Mouse (Mus musculus): ENCODE data around the gene Vps13d.
A peak's percentile ranks its signal among the peaks of the same experiment; 100 is the strongest.

Gene Vps13d

GRCm38 (mm10) chr4:145147006-145147961, 47.5 kb downstream of the Vps13d start:
- no peak for DNase-seq

DNA sequence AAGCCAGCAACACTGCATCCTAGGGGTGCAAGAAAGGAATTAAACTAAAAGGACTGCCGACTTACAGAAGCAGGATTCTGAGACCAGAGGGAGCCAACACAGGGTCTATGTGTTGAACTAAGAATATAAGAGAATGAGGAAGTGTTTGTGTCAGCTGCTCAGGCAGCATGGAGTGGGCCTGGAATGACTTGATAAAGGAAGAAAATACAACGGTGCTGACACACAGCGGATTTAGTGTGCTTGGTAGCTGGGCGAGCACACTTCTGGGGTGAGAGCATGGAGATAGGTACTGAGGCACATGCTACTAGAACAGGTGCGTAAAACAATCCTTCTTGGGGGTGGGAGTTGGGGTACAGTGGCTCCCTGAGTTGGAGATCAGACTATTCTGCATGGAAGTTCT, 51.3 kb downstream of the Vps13d start:
- DNase-seq = no peak

DNA sequence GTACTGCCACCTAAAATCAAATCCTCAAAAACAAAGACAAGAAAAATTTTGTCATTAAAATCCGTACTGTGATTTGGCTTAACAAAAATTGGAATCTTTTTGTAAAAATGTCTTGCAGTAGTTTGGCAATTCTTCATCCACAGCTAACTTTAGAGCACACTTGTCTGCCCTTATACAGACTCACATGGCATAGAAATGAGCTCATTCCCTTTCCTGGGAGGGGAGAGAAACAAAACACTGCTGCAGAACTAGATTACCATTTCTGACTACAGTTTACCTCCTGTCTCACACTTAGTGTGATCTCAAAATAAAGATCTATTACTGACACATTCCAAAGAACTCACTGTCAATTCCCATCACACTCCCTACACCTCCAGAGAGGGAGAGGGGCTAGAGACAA, 58.1 kb downstream of the Vps13d start:
- no peak for DNase-seq

- DNase-seq = no peak
These were observed 59.3 kb downstream of the Vps13d start for GRCm38 (mm10) chr4:145135473-145135872.

- DNase-seq = no peak
These were observed 64.0 kb downstream of the Vps13d start for GRCm38 (mm10) chr4:145130772-145131171.

DNA sequence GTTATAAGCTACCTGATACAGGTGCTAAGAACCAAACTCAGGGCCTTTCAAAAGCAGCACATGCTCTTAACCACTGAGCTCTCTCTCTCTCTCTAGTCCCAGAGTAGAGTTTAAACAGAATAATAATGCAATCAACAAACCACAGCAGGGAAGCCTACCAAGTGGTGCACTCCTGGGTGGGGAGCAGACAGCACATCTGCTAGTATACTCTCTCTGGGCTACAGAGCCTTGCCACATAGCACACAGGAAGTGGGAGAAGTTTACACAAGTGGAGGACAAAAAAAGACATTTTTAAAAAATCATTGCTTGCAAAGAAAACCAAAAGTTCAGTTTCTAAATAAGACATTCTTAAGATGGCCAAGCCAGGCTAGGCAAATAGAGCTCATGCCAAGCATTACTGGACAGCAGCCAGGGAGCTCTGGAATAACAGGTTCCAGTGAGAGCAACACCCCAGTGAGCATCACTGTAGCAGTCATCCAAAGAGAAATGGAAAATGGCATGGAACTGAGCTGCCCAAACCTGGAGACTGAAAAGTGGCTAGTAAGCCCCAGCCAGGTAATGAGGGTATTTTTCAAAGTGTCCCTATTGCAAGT, 64.8 kb downstream of the Vps13d start:
- DNase-seq = peak; percentile 62 to 85

- DNase-seq = no peak
These were observed 69.2 kb downstream of the Vps13d start for GRCm38 (mm10) chr4:145125463-145126220.

DNA sequence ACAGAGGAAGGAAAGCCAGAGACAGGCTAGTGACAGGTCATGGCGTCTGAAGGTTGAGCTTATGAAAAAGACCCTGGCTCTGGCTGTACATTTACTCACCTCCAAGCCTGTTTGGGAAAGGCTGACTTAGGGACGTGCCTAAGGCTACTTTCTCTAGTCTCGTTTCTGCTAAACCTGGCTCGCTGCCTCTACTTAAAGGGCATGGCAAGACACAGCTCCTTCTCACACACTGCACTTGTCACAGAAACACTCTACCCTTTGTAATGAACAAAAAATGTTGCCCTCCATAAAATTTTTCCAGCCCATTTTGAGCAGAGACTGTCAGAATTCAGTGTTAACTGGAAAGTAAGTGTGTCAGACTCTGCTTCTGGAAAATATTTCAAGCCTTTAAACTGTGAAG, 70.4 kb downstream of the Vps13d start:
- DNase-seq = no peak

GRCm38 (mm10) chr4:145111641-145112040, 83.2 kb downstream of the Vps13d start:
- DNase-seq = no peak

GRCm38 (mm10) chr4:145110736-145111135, 84.1 kb downstream of the Vps13d start:
- no peak for DNase-seq

DNA sequence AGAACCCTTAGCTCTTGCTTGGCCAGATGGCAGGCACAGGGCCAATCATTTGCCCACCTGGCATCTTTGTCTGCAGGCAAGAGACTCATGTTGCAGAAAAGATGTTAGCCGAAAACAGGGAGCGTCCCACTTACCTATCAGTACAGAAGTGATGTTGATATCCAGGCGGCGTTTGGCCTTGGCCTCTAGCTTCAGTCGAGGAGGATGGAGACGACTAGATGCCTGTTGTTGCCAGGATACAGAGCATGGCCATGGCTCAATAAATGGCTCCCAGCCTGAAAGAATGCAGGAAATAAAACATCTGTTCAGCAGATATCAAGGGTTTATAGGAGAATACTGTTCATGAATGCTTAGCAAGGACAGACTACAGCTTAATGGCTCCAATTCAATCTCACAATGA, 88.0 kb downstream of the Vps13d start:
- DNase-seq = peak in 1 of 2 experiments; percentile 37

- DNase-seq = no peak
These were observed 89.5 kb downstream of the Vps13d start for GRCm38 (mm10) chr4:145105319-145105718.

DNA sequence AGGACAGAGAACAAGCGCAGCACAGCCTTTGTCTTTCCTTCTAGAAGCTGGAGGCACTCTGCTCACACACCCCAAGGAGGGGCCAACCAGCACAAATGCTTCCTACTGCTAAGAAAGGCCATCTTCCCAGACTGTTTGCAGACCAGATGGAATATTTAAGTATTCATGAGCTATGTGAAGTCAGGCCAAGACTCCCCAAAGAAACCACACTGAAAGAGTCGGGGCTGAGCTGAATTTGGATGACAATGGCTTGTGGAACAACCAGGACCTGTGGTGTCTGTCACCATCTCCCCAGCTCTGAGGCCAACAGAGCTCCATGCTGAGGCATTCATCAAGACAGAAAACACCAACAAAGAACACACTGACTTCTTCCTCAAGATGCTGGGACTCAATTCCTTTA, 89.9 kb downstream of the Vps13d start:
- DNase-seq = no peak

DNA sequence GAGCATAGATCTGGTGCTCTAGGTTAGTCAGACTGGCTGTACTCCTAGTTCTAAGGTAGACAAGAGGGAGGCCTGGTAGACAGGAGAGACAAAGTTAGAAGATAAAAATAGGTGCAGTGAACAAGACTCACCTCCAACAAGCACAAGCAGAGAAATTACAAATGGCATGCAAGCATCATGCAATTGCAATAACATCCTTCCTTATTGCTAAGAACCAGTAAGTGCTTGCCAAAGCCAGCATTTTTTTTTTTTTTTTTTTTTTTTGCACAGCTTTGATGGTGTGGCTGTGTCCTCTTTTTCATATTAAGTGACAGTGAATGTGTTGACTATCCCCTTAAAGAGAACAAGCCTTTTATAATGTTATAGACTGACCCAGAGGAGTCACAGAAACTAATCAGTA, 91.2 kb downstream of the Vps13d start:
- no peak for DNase-seq

GRCm38 (mm10) chr4:145101823-145102718, 92.7 kb downstream of the Vps13d start:
- peak; percentile 37 to 39 for DNase-seq

GRCm38 (mm10) chr4:145099853-145100252, 95.0 kb downstream of the Vps13d start:
- DNase-seq = peak in 1 of 2 experiments; percentile 21

DNA sequence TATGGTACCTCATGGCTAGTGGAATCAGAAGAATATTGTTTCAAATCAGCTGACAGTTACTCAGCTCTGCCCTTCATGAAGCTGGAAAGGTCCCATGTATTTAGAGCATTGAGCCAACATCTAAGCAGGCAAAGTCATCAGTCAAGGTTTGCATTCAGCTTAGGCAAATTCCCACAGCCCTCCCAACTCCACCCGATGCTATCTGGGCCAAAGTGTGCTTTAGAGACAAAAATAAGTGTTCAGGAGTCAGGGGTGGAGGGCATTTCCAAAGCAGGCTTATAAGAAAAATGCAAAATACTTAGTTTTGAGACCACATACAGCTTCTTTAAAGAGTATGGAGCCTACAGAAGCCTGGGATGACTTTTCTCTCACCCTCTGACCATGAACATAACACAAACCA, 95.5 kb downstream of the Vps13d start:
- peak in 1 of 2 experiments; percentile 16 for DNase-seq

DNA sequence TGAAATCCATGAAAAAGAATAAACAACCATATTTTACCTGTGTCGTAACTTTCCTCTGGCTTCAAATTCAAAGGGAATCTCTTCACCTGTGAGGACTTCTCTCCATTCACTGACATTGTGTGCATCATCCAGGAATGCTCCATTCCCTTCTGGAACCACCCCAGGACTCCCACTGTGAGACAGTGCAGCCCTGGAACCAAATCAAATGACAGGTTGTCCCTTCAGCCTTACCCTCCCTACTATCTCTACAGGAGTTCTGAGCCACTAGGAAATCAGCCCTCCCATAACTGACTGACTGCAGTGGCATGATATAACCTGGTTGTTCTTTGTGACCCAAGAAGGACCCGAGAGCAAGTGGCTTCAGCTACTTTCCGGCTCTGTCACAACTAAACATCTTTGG, 96.8 kb downstream of the Vps13d start:
- DNase-seq = peak; percentile 99

DNA sequence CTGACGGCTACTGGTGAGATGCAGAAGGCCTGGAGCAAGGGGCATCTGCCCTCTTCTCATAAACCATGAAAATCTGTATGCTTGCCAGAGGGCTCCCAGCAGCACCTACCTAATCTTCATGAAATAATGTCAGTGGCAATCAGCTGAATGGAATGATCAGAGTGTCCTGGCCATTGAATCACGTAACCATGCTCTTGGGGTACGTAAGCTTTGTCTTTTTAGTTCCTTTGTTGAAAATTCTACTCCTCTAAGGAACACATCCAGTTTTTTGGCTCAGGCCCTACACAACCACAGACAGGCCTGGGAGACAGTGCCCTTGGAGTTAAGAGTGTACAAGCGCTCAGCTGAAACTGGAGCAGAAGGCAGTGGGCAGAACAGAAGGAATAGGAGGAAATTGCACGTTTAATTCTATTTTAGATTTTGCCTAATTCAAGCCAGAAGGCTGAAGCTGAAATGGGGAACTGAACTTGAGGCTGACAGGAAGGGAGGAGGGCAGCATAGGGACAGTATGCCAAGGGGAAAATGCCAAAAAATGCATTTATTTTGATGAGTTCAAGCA, 98.2 kb downstream of the Vps13d start:
- peak; percentile 63 to 66 for DNase-seq

- peak; percentile 47 to 71 for DNase-seq
These were observed 108.3 kb downstream of the Vps13d start for GRCm38 (mm10) chr4:145086509-145086908.

DNA sequence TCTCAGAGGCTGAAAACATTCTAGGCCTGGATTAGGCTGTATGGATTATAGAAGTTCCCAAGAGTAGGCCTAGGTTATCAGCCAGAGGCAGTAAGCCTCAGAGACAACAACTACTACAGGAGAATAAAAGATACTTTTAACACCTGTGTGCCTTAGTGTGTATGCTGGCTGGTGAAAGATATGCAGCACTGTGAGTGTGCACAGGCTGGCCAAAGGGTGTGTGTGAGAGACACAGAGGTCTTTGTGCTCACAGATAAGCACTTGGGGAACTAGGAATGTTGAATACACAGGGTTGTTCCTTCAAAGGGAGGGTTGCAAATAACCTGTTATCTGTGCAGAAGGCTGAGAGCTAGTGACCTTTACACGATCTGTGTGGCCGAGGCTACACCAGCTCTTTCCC, 115.5 kb downstream of the Vps13d start:
- no peak for DNase-seq

DNA sequence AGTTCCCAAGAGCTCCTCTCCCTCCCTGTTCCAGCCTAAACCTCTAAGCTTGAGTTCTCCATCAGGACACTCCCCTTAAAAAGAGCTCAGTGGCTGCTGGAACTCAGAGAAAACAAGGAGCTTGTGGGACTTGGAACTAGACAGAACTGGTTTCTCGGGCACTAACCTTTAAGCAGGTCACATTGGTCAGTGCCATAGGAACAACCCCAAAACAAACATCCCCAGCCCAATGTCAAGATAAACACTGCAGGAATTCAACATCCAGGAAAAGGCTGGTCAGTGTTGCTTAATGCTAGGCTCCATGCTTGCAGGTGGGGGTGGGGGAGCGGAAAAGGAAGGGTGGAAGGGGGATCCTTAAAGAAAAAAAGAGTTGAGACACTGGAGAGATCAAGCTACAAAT, 120.5 kb downstream of the Vps13d start:
- no peak for DNase-seq

All from cerebellum, postnatal 25 days (tissue).